Mouse (Mus musculus) cortical plate, adult 2 months (tissue): ENCODE measurements around the gene Zbtb4. TPM values are rescaled to one million over a fixed set of nuclear protein-coding genes. Genes with fewer than 3 reads are reported as not detected.
A peak's percentile ranks its signal among the peaks of the same experiment; 100 is the strongest.
"Not testable (repeated sequence)": the region's sequence is repeated elsewhere in the genome, so short reads cannot be mapped to it uniquely, and the experiment has no call there.

Experiments used
- H3K27ac ChIP-seq: fragments of 200-500 bp; 2 replicates; pipeline ENCODE4 v1.5.1; 2012; ENCODE audit warnings: low read length, control low read depth, inconsistent platforms; ENCODE audit not compliant: insufficient read depth
- H3K4me1 ChIP-seq: fragments of 200-500 bp; 2 replicates; pipeline ENCODE4 v1.6.1; 2011; ENCODE audit warnings: low read length; ENCODE audit not compliant: control insufficient read depth, insufficient read depth
- H3K4me3 ChIP-seq: fragments of 200-500 bp; 2 replicates; pipeline ENCODE4 v1.5.1; 2011; ENCODE audit warnings: mild to moderate bottlenecking, low read length, control low read depth; ENCODE audit not compliant: insufficient read depth
- CTCF ChIP-seq: fragments of 200-500 bp; IDR thresholded peaks from 2 replicates; pipeline ENCODE4 v1.5.1; 2011; ENCODE audit warnings: mild to moderate bottlenecking, control low read depth, low read length; ENCODE audit not compliant: insufficient read depth; ENCODE audit errors: extremely low read depth
- POLR2A ChIP-seq: fragments of 200-500 bp; IDR thresholded peaks from 2 replicates; pipeline ENCODE4 v1.6.1; 2011; ENCODE audit warnings: mild to moderate bottlenecking, low read length, control low read depth; ENCODE audit not compliant: insufficient read depth; ENCODE audit errors: extremely low read depth
- polyA plus RNA-seq: library from polyadenylated mRNA; depleted of rRNA; stranded (reverse); fragments of >200 nt; gene quantifications from 2 replicates; pipeline ENCODE4 v1.2.3, GENCODE M21; 2012; rRNA removed

Zbtb4 gene
- 56.7 and 58.2 TPM in 2 replicates for polyA plus RNA-seq

GRCm38 (mm10) chr11:69765221-69766125 lies at the start of gene Zbtb4:
TSS of gene Zbtb4 (plus strand) at chr11:69765912.
- Histone ChIP-seq H3K4me1 (peaks cover 15% of the 10 kb centered on the region), H3K27ac (peak within 1 kb of the TSS; percentile 100), H3K4me3 (peak within 1 kb of the TSS; percentile 99)
- no peak for TF ChIP-seq CTCF
- TF ChIP-seq POLR2A, result peak; percentile 35; the same call in 1 of the 2 replicates

GRCm38 (mm10) chr11:69715929-69716328 lies 49.8 kb upstream of the Zbtb4 start:
- TF ChIP-seq POLR2A (no peak), CTCF (no peak)
- no peak overlapping the region for H3K4me3 ChIP-seq
- H3K4me1 ChIP-seq, result peaks cover 2% of the 10 kb centered on the region; the same call in 1 of the 2 replicates
- H3K27ac ChIP-seq, result no peak overlapping the region

GRCm38 (mm10) chr11:69716953-69717352 lies 48.8 kb upstream of the Zbtb4 start:
- no peak overlapping the region for H3K27ac ChIP-seq
- no peak for TF ChIP-seq POLR2A
- TF ChIP-seq CTCF, result no peak
- H3K4me3 ChIP-seq, result no peak overlapping the region
- H3K4me1 ChIP-seq, result peaks cover 2% of the 10 kb centered on the region; the same call in 1 of the 2 replicates

GRCm38 (mm10) chr11:69718661-69719060 lies 47.1 kb upstream of the Zbtb4 start:
- H3K4me3 ChIP-seq, result no peak overlapping the region
- no peak overlapping the region for H3K27ac ChIP-seq
- peaks cover 2% of the 10 kb centered on the region; the same call in 1 of the 2 replicates for H3K4me1 ChIP-seq
- no peak for TF ChIP-seq CTCF
- no peak for TF ChIP-seq POLR2A

- Histone ChIP-seq H3K27ac (no peak overlapping the region), H3K4me1 (peaks cover 2% of the 10 kb centered on the region; the same call in 1 of the 2 replicates), H3K4me3 (no peak overlapping the region)
- TF ChIP-seq POLR2A, result no peak
- TF ChIP-seq CTCF, result no peak
Observed at GRCm38 (mm10) chr11:69719423-69719822, 46.3 kb upstream of the Zbtb4 start.

- Histone ChIP-seq H3K27ac (no peak overlapping the region), H3K4me3 (no peak overlapping the region), H3K4me1 (peaks cover 2% of the 10 kb centered on the region; the same call in 1 of the 2 replicates)
- TF ChIP-seq POLR2A, result no peak
- no peak for TF ChIP-seq CTCF
Observed at GRCm38 (mm10) chr11:69720852-69721251, 44.9 kb upstream of the Zbtb4 start.

GRCm38 (mm10) chr11:69723074-69723473 lies 42.6 kb upstream of the Zbtb4 start:
- no peak overlapping the region for H3K27ac ChIP-seq
- H3K4me3 ChIP-seq, result no peak overlapping the region
- no peak for TF ChIP-seq CTCF
- TF ChIP-seq POLR2A, result no peak
- H3K4me1 ChIP-seq, result no peaks in the 10 kb centered on the region

- Histone ChIP-seq H3K27ac (no peak overlapping the region), H3K4me1 (no peaks in the 10 kb centered on the region), H3K4me3 (no peak overlapping the region)
- TF ChIP-seq POLR2A (no peak), CTCF (no peak)
Observed at GRCm38 (mm10) chr11:69725951-69726350, 39.8 kb upstream of the Zbtb4 start.

GRCm38 (mm10) chr11:69729063-69729462 lies 36.6 kb upstream of the Zbtb4 start:
- no peak overlapping the region for H3K4me3 ChIP-seq
- H3K27ac ChIP-seq, result no peak overlapping the region
- TF ChIP-seq POLR2A (no peak), CTCF (peak; percentile 35)

GRCm38 (mm10) chr11:69731408-69731807 lies 34.3 kb upstream of the Zbtb4 start:
- not testable (repeated sequence) for H3K4me3 ChIP-seq, H3K4me1 ChIP-seq, H3K27ac ChIP-seq

More at GRCm38 (mm10) chr11:69729063-69729462, 36.6 kb upstream of the Zbtb4 start:
- no peaks in the 10 kb centered on the region for H3K4me1 ChIP-seq
